Mouse (Mus musculus) MN1 (cell line): ENCODE data around the gene Lef1.

ENCODE experiments used
- DNase-seq: peaks from one replicate; pipeline ENCODE4 v3.0.0-alpha.2; 2016; ENCODE audit warnings: low spot score

Lef1 gene

DNA sequence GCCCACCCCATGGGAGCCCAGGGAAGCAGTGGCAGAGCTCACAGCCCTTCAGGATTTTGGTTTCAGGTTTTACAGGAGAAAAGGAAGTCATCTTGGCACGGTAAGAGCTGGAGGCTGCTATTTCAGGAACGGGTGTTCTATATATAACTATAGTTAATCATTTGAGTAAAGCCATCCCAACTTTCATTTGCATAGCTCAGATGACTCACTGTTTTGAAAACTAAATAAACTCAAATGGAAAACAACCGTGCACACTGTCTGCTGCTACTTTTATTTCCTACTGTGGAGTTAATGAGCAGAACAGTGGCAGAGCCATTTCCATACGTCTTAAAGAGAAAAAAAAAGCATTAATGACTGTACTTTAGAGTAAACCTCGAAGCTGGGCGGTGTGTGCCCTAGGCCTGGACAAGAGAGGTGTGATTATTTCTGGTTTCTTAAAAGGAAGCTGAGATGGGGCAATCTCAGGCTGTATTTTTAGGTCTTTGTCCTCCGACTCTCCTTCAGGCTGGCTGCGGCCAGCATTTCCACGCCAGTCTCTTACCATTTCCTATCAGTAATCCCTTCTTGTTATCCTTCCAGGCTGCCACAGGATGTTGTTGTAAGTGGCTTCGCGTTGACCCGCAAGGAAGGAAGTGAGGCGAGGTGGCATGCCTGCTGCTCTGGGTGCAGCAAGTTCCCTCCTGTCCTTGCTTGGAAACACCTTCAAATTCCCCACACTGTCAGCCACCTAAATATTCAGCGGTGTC is 29.2 kb downstream of the Lef1 start:
- no peak for DNase-seq

DNA sequence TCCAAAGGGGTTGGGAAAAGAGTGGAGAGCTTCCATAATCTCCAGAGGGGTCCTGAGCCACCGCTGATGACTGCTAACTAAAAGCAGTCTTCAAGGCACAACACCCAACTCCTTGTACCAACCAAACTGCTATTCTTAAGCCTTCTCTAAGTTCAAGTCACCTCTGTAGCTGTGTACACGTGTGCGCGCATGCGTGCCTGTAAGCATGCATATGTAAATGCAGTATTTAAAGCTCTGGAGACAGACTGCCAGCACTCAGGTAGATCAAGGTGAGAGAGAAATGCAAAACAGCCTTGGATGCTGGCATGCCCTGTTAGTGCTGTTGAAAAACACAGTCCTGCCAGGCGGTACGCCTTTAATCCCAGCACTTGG is 29.8 kb downstream of the Lef1 start:
- no peak for DNase-seq

DNA sequence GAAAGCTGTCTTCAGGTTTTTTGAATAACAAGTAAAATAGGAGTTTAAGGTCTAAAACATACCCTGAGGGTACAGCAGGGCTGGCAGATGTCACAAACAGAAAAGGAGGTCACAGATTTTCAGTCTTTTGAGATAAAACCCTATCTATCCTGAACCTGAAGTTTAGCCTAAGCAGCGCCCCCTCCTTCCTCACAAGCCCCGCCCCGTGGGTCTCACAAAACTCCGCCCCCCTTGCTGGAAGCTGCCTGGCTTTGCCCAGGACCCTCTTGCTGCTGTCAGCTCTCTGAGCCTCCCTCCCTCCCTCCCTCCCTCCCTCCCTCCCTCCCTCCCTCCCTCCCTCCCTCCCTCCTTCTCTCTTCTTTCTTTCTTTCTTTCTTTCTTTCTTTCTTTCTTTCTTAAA is 31.3 kb downstream of the Lef1 start:
- no peak for DNase-seq

DNA sequence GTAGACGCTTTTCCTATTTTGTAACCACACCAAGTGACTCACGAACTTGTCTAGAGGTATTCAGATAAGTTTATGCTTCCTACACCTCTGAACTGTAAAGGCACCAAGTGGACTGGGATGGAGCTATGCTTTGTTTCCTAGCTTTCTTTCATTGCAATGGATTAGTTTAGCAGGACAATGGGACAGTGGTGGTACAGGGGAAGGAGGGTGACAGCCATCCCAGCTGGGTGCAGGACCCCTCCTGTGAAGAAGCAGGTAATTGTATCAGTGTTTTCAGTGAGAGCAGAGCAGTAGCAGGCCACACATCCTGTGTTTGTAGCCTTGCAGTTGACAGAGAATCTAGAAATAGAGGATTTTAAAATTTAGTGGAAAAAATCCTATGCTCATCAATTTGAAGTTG is 34.0 kb downstream of the Lef1 start:
- DNase-seq = no peak

DNA sequence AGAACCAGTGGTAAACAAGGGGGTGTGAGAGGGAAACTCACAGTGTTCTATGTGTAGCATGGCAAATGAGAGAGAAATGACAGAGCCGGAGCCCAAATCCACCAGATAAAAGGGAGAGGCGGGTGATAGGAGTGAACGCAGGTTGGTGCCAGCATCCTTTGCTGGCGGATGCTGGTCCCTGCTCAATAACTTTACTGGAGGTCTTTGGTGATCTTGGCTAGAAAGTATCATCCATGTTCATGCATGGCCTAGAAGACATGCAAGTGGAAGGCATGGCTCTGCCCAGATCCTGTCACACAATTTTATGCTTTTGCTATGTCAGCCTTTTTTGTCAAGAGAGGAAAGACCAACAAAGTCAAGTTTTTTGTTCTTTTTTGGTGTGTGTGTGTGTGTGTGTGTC is 42.6 kb downstream of the Lef1 start:
- no peak for DNase-seq

DNA sequence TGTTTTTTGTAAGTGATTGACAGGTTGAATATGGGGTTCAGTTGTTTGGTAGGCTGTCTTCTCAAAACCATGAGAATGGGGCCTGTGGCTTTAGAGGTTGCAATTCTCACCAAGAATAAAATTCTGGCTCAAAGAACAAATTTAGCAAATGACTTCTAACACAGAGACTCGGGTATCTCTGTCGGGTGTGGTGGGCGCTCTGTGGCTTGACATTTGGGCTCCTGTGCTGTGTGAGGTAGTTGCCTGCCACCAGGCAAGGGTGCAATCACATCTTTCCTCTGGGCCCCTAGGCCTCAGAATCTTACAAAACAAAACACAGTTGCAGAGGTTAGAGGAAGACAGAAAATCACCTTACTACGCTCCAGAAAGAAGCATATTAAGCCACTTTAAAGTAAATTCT is 43.6 kb downstream of the Lef1 start:
- DNase-seq = no peak

DNA sequence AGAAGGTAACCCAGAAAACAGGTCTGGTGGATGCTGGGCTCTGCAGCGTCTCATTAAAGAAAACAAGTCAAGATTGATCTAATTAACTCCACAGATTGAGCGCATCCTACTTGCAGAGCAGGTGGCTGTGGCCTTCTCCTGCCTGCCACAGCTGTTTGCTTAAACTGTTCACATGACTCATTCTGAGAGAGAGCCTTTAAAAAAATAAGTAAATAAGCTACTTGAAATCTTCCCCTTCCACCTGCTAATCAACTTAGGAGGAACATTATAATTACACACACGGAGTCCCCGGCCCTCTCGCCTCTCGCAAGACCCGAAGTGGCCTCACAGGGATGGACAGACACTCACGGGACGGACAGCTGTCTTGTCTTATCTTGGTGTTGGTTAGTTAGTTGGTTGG is 44.3 kb downstream of the Lef1 start:
- DNase-seq = peak; percentile 81

DNA sequence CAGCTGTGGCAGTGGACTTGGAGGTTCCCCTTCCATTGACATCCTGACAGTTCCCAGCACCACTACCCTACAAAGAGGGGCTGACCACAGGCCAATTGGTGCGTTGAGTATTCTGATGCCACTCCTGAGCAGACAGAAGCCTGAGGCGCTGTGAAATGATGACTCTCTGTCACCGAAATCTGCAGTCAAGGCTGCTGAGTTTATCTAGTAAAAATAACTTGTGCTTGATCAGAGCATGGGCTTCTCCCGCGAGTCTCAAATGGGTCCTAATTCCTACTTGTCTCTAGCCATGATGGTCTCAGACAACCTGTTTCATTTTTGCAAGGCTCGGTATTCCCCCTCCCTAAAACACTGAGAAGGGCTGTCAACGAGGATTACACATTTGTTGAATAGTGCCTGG is 44.8 kb downstream of the Lef1 start:
- DNase-seq = no peak

DNA sequence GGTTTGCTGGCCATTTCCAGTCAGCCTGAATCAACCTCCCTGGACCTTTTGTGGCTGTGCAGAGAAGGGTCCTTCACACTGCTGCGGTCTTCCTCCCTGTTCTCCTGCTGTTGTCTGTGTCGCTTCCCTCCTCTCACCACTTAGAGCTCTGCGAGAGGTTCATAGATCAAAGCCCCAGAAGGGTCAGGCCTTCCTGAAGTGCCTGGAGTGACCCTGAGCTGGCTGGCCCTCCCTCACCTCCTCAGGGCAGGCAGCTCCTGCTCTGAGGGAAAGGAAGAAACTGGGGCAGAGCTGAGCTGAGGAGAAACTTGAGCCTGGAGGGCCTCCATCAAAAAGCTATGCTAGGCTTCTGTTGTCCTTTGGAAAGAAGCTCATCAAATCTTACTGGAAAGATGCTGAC is 45.4 kb downstream of the Lef1 start:
- no peak for DNase-seq

DNA sequence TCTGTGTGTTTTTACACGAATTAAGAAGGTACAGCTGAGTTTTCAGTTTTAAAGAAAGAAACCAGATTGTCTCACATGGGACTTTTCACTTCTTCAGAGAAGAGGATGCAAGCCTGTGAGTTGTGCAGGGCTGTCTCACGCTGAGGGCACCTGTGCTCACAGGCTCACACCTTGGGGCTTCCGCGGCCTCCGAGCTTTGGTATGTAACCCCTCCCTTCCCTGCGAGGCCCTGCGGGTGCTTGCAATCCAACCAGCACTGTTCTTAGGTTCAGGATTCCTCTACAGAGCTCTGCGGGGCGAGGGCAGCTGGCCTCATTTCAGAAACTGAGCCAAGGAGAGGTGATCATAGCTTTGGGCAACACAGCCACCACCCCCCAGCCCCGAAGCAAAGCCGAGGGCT is 46.1 kb downstream of the Lef1 start:
- DNase-seq = no peak

DNA sequence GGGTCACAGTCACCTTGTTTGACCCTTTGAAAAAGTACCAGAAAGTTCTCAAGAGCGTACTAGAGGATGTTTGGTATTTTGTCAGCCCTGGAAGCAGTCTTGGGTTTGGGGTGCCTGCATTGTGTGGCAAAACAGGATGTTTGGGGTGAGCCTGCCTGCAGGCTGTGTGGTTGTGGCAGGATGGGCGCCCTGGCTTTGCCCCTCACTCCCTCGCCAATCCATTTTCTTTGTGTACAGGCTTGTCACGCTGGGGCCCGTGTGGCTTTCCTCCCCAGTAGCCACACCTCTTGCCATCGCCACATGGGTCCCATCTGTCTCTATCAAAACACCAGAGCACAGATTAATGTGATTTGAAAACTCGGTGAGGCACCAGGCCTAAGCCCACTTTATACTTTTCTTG is 47.2 kb downstream of the Lef1 start:
- no peak for DNase-seq

DNA sequence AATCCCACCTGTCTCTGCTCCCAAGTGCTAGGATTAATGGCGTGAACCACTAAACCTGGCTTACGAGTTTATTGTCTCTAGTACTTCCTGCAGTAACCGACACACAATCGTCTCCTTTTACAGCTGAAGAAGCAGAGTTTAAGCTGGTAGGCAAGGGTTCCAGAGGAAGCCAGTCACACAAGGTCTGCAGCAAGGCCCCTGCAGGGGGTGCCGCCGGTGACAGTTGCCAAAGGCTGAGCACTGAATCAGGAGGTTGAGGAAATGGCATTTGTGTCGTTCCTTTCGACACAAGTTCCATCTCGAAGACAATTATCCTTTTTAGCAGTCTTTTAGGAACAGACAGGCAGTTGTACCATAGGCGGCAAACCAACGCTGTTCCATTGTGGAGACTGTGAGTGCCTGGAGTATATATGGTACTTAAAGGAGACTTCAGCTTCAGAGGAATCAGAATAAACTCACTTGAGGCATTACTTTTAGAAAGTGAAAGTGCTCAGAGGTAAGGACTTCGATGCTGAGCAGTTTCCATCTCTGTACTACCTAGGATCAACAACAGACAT is 49.0 kb downstream of the Lef1 start:
- DNase-seq = no peak

DNA sequence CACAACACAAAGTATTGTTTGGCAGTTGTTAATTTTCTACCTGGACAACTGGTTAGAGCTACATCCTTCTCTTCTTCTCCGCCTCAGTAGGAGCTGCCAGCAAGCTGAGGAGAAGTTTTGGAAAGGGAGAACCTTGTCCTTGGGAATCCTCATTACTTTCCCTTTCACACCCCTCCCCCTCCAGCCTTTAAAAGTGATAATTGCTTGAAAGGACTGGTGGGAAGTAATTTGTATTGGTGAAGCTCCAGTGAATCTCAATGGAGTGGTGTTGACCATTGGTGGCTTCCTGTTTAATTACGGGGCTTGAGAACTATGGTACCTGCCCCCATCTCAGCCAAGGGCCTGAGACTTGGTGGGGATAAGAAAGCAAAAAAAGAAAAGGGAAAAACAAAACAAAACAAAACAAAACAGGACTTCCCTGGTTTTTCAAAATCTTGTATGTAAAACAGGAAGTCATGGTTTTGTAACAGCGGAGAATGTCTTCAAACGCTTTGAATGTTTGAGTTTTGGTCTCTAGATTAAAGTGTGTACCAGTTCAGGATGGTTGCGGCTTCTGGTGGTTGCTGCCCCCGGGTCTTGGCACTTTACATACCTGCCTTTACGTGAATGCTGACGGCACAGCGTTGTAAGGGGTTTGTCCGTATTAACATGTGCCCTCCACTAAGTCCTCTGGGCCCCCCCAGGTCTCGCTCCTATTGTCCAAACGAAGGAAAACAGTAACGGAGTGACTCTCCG is 49.8 kb downstream of the Lef1 start:
- DNase-seq = no peak

DNA sequence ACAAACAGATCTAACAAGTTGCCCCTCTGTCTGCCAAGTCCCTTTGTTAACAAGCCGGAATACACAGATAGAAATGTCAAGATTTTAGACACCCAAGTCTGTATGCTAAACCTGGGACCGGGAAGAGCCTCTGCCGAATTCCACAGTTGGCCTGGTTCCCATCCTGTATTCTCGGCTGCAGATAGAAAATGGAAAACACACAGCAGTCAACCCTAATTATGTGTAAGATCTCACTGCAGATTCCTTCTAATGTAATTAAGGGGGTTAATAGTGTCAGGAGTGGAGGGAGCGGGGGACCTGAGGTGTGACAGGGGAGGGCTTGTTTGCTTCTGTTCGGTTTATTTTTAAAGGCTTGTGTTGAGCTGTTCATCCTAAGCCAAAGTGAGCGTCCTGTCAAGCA is 50.6 kb downstream of the Lef1 start:
- DNase-seq = peak; percentile 62

DNA sequence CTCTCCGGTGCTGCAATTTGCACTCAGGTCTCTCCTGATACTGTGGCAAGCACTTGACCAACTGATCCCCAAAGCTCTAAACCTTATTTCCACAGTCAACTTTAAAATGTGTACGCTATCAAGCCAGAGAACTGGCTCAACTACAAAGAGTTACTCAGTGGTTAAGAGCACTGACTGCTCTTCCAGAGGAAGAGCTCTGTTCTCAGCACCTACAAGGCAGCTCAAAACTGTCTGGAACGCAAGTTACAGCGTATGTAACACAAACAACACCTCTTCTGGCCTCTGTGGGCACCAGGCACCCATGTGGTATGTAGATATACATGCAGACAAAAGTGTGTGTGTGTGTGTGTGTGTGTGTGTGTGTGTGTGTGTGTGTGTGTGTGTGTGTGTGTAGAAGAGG is 57.5 kb downstream of the Lef1 start:
- DNase-seq = no peak

DNA sequence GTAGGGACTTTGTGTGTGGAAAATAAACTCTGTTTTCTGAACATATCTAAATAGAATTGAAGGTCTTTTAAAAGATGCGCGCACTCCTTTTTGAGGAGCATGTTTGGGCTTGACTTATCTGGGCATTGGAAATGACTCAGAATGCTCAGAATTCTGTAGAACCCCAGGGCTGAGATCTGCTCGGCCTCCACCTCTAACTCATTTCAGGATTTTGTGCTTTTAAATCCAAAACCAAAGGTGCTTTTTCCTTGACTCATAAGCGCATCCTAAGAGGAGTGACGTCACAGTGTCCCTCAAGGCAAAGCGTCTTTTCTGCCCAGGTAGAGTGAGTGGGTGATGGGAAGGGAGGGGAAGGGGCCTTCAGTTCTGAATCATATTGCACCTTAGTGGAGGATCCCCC is 58.9 kb downstream of the Lef1 start:
- DNase-seq = no peak

DNA sequence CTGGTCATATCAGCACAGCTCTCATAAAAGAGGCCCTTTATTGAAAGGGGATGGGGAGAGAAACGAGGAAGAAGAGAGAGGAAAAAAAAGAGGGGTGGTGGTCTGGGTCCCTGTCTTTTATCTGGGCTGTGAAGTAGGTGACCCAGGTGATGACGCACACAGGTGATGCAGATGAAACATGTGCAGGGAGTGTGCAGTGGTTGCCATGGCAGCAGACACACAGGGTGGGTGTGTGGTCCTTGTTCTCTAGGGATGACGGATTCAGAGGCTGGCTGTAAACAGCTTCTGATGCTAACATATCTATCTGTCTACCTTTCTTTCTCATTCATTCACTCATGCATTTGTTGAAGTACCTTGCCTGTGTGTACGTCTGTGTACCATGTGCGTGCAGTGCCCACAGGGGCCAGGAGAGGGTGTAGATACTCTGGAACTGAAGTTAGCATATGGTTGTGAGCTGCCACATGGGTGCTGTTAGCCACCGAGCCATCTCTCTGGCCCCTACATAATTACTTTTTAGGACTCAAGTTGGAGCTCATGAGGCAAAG is 59.9 kb downstream of the Lef1 start:
- DNase-seq = no peak

DNA sequence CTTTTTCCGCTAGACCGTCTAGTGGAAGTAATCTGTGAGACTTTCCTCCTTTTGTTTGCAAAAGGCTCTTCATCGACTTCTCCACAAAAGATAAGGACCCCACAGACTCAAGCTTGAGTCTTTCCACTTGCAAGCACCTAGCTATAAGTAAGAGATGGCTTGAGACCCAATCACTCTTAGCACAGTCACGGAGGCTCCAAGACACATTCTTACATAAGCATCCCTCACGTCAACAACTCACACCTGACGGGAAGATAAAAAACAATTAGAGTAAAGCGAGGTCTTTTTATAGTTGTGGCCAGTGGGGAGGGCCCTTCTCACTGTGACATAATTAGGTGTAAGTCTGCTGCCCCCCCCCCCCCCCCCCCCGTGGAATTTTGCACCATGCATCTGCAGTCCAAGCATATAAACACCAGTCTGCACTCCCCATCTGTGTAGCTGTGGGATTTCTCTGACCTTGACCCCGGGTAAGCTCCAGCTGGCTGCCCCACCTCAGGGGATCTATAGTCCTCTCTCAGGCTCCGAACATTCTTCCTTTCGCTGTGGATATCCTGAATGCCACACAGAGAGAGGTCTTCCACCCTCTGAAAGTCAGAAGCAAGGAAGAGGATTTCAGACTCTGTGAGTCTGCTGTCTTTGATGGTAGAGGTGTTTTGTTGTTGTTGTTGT is 61.2 kb downstream of the Lef1 start:
- DNase-seq = no peak

DNA sequence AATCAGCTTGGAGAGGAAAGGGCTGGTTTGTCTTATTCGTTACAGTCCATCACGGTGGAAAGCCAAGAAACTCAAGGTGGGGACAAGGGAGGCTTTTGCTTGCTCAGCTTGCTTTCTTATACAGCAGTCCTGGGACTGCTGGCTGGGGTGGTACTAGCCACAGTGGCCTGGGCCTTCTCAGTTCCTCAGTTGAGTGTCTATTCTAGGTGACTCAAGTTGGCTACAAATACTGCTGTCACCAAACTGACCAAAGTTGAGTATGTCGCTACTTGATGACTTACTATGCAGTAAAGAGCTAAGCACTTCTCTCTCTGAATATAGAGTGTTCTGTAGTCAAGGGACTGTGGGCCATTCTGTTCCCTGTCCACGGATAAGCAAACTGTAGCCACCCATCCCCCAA is 62.0 kb downstream of the Lef1 start:
- DNase-seq = no peak

DNA sequence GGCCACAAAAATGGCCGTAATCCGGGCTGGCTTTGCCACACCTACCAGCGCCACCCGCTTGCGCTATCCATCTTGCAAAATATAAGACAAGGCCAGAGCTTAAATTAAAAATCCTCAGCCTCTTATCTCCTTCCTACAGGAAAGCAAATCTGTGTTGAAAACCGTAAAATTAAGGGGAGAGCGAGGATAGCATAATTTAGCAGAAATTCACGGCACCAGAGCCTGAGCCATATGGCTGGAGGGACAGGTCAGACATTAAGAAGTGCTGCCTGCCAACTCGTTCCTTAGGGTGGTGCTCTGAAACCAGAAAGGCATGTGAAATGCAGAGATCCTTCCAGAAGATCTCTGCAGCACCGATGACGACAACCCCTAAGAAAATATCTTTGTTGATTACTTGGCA is 70.7 kb downstream of the Lef1 start:
- DNase-seq = no peak

DNA sequence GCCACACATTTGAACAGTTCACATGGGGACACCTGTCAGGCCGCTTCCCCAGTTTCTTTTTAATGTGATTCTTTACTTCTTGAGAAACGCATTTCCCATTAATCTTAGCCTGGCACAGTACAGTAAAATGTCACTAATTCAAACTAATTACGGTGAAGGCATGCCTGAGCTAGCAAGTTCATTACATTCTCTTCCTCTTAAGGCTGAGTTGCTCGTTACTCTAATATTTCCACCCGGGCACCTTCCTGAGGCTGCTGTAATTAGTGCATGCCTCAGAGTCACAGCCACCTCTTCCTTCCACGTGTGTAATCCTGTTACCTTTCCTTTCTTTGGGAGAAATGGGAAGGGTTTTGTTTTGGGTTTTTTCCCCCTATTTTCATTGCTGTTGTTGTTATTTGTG is 71.9 kb downstream of the Lef1 start:
- no peak for DNase-seq

DNA sequence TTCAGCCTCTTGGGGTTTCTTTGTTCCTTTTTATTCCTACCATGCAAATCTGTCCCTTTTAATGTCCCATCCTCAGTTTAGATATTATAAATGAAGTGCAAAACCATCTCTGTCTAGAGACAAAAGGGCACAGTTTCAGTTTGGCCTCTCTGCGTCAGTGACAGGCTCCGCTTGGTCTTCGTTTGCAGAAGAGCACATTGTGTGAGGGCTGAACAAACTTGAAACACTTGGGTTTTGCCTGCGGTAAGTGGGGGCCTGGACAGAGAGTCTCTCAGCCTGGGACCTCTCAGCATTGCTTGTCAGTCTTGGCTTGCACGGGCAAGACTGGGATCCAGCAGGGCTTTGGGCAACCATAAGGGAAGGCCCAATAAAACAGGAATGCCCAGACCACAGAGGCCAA is 75.9 kb downstream of the Lef1 start:
- DNase-seq = no peak

DNA sequence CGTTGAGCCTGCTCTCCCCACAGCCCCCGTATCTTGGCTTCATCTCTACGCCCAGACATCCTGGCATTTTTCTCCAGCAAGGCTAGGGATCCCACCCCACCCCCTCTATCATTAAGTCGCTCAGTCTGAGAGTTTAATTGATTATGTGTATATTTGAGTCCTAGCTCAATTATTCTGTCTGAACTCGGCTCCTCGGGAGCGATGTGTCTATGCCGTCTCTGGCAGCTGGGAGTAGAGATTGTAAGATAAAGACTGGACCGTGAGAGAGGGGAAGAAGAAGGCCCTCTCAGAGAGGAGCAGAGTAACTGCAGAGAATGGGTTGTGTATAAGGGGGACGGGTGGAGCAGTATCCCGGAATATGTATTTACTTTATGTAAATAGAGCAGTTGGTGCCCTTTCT is 80.0 kb downstream of the Lef1 start:
- peak; percentile 10 for DNase-seq
